Mouse (Mus musculus) left cerebral cortex, adult 2 months (tissue): ENCODE results near the gene Kxd1. TPM values are rescaled to one million over a fixed set of nuclear protein-coding genes. Genes with fewer than 3 reads are reported as not detected.

Experiments used
- DNase-seq, 2 experiments: peaks; one replicate each; pipeline ENCODE4 v3.0.0; 2021 to 2022; ENCODE audit warnings: low spot score in 2 of 2, mixed read lengths in 1 of 2; ENCODE audit errors: extremely low spot score in 1 of 2
- H3K27ac ChIP-seq: fragments of 200-600 bp; 2 replicates; pipeline ENCODE4 v1.8.1; 2022
- H3K4me3 ChIP-seq: fragments of 200-600 bp; 2 replicates; pipeline ENCODE4 v1.8.1; 2022
- CTCF ChIP-seq: fragments of 200-600 bp; IDR thresholded peaks from 2 replicates; pipeline ENCODE4 v1.8.1; 2022; ENCODE audit warnings: antibody characterized with exemption, mild to moderate bottlenecking, moderate library complexity
- intact Hi-C: fragments of 180-260 bp; cut with DNase I; formaldehyde crosslinking; loops from one replicate; pipeline ENCODE4 v1.15.1; 2025
- total RNA-seq, 2 experiments: library from RNA; stranded (reverse); gene quantifications; 2 replicates each; pipeline ENCODE4 v1.2.3; 2021

Gene Kxd1
- total RNA-seq, 2 experiments from 2014 or later, result 39.8 to 44.4 TPM

DNA sequence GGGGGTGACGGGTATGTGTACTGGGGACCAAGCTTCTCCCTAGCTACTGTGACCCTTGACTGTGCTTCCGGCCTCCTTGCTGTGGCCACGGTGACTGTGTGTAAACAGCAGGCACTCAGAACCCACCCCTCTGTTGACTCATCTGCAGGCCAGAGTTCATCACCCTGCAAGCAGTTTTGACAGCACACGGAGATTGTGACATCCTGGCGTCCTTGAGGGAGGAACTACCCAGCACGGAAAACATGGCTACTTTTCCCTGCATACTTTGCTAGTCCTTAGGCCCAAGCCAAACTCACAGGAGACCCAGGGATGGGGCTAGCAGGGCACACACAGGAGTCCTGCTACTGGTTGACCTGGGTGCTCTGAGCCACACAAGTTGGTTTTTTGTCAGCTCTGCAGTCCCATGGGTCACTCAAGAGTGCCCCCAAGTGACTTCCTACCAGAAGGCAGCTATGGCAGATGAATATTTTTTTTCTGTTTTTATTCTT is 16.5 kb upstream of the Kxd1 start:
- no peak for DNase-seq
- H3K27ac ChIP-seq, result no peak overlapping the region
- intact Hi-C loops, result no loop called here
- no peak overlapping the region for H3K4me3 ChIP-seq
- TF ChIP-seq CTCF, result peak; percentile 57

DNA sequence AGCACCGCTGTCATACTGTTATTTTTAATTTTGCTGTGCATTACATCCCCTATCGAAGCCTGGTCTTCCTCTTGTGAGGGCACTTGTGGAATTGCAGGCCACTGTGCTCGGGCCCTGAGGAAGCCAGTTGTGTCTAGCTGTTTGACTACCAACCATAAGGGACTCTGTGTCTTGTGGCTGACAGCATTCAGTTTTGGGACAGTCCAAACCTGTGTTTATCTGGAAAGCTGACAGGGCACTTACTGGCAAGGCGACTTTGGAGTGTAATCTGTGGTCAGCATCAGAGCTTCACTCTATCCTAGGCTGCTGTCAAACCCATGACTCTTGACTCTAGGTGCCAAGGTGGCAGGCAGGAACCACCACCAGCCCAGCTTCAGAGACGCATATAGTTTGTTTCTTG is 13.3 kb upstream of the Kxd1 start:
- intact Hi-C loops, result no loop called here
- H3K27ac ChIP-seq, result no peak overlapping the region
- no peak for DNase-seq
- TF ChIP-seq CTCF, result no peak
- H3K4me3 ChIP-seq, result peak overlapping the region; percentile 70

DNA sequence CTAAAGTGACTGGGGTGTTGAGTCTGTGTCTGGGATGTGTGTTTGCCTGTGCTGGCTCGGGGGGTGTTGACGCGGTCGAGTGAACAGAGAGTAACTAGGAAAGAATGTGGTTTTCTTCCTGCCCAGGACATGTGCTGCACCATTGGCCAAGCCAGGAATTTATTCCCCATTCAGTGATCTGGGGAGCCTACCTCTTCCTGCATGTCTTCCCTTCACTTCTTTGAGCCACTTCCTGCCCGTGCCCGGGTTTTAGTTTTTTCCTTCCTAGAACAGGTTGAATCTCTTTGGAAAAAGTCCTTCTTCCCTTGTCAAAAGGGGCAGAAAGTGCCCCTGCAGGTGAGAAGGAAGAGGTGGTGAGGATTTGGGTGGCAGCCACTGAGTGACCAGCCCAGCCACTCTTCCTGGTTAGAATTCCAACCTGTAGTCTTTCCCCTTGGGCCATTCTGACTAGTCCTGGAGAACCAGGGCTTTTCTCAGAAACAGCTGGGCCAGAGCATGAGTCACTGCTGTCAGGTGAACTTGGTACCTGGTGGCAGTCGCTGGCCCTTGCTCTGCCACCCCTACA is 12.8 kb upstream of the Kxd1 start:
- no peak for DNase-seq
- Histone ChIP-seq H3K27ac (no peak overlapping the region), H3K4me3 (peak overlapping the region; percentile 70)
- no peak for TF ChIP-seq CTCF
- intact Hi-C loops, result no loop called here

DNA sequence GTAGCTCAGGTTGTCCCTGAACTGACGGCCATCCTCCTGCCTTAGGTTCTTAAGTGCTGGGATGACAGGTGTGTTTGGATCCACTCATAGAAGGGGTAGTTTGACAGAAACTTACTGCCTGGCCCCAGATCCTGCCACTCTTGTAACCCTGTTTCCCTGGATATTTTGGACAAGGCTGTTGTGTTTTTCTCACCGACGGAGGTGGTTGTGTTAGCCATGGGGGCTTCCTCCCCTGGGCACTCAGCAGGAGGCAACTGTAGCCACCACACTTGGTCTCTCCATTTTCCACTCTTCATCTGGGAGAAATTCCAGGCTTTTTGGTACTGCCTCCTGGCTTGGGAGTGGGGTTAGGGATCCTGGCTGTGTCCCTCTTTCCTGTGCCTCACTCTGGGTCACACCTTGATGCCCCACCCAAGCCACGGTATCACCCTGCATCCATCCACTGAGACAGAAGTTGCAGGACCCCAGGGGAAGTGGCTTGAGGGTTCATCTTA is 12.3 kb upstream of the Kxd1 start:
- no peak for DNase-seq
- intact Hi-C loops, result no loop called here
- TF ChIP-seq CTCF, result no peak
- Histone ChIP-seq H3K4me3 (peak overlapping the region; percentile 70), H3K27ac (peak overlapping the region; percentile 89)

DNA sequence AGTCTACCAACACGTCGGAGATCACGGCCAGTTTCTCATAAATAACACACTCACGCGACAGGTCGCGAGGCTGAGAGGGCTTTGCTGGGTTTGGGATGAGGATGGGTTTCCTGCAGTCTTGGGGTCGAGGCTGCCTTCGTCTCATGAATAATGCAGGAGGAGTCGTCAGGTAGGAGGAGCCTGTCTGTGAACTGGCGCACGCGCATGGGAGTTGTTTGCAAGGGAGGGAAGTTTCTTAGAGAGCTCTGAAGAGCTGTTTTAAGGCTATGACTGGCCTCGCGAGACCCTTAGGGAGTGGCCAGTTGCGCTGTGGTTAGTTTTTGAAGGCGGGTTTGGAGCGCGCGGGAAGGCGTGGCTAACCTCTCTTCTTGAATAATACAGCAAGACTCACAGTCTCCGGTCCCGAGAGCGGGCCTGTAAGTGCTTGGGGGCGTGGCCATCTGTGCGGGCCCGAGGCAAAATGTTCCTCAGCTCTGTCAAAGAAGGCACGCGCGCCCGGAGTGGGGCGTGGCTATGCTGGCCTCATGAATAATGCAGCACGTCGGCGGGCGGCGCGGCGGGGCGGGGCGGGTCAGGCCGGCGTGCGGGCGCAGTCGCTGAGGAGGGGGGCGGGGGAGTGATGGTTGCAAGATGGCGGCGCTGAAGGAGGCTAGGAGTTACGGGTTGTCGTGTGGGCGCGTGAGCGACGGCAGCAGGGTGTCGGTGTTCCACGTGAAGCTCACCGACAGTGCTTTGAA is 11.5 kb upstream of the Kxd1 start, which contains the start of gene Ell:
TSS of gene Ell (plus strand) at position 381 of the 737 bp plus-strand sequence.
- intact Hi-C loops, result loop anchor here (2.0 kb wide), 1 partner anchor 32 kb away; the partner anchor contains the start of gene Rex1bd
- Histone ChIP-seq H3K27ac (peak within 1 kb of the TSS; percentile 97), H3K4me3 (peak within 1 kb of the TSS; percentile 70)
- DNase-seq, result peak; percentile 99
- no peak for TF ChIP-seq CTCF

DNA sequence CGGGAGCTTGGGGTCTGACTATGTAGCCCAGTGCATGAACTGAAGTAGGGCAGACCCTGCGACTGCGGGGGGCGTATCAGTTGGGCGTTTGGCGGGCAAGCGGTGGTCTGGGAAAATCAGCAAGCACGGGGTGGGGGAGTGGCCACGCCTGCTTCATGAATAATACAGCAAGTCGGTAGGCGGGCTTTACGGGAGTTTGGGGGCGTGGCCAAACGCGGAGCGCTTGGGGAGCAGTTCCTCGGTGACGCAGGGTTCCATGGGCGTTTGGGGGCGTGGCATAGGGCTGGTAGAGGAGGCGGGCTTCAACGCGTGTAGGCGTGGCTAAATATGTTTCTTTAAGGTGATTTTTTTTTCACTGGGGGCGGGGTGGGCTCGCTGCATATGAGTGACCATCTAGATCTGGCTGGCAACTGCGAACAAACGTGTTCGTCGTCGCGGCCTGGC is 10.9 kb upstream of the Kxd1 start:
- Histone ChIP-seq H3K4me3 (peak overlapping the region; percentile 70), H3K27ac (peak overlapping the region; percentile 97)
- DNase-seq, result peak; percentile 99
- TF ChIP-seq CTCF, result no peak
- intact Hi-C loops, result loop anchor here (2.0 kb wide), 1 partner anchor 32 kb away; the partner anchor contains the start of gene Rex1bd

DNA sequence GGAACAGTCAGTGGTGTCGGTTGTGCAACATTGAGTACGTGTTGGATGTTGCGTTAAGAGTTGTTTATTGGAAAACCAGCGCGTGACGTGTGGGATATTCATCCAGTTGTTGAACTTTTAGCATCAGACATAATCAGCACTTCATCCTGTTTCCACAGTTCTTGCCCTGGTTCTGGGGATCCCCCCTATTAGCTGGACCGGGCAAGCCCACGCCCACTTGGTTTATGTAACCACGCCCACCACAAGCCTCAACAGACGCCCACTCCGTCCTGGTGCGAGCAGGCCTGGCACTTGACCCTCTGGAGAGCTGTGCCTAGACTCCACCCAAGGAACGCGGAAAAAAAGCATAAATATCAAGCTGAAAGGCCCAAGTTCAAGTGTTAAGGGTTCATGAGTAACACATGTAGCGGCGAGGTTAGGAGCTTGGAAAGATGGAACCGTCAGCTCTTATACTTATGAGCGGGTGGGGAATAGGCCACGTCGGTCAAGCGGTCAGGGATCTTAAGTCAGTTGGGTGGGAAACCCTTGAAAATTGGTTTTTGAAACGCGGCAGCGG is 10.3 kb upstream of the Kxd1 start:
- no peak for DNase-seq
- TF ChIP-seq CTCF, result no peak
- H3K27ac ChIP-seq, result peak overlapping the region; percentile 66; the same call in 1 of the 2 replicates
- peak overlapping the region; percentile 70 for H3K4me3 ChIP-seq
- intact Hi-C loops, result loop anchor here (2.0 kb wide), 1 partner anchor 31 kb away; the partner anchor contains the start of gene Rex1bd

DNA sequence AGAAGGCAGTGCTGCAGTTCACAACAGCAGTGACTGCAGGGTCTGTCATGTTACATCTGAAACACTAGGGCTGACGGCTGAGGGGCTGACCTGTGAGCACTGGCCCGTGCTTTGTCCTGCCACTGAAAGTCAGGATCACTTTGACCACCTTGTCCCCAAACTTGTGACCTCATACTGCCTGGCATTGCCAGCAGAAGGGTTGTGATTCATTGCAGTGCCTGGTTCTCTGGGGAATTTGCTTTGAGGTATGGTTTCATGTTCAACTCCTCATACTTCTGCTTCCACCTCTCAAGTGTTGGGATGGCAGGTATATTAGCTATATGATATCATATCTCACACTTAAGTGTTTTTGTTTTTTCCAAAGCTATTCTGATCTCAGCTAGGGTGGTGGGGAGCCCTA is 7.9 kb upstream of the Kxd1 start:
- H3K4me3 ChIP-seq, result no peak overlapping the region
- TF ChIP-seq CTCF, result no peak
- no peak for DNase-seq
- H3K27ac ChIP-seq, result no peak overlapping the region
- intact Hi-C loops, result no loop called here

DNA sequence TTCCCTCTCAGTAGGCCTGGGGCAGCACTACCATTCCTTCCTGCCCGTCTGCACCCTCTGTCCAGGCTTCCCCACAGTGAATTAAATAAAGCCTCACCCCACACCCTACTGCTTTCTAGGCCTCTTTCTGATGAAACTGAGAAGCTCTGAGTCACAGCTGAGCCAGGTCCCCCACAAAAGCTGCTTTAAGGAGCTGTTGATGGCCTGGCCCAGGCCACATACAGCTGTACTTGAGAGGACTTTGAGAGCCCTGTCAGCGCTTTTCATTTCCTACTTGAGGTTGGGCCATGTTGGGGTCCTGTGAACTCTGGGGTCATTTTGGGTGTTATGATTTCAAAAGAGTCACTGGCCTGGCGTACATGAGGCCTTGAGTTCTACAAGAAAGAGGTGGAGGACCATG is 7.5 kb upstream of the Kxd1 start:
- no peak for DNase-seq
- no peak overlapping the region for H3K4me3 ChIP-seq
- intact Hi-C loops, result no loop called here
- no peak overlapping the region; the same call in 1 of the 2 replicates for H3K27ac ChIP-seq
- no peak for TF ChIP-seq CTCF

DNA sequence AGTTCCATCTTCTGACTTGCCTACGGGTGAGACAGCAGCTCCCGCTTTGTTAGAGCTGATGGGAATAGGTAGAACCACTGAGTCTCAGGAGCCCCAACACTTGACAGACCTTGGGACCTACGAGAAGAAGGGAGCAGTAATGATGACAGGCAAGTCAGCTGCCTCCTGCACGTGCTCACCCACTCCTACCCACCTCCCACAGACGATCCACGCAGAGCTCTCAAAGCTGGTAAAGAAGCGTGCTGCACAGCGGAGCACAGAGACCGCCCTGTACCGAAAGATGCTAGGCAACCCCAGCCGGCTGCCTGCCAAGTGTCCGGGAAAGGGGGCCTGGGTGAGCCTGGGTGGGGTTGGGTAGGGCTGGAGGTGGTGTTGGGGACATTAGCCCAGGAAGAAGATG is 6.5 kb upstream of the Kxd1 start:
- H3K4me3 ChIP-seq, result no peak overlapping the region
- DNase-seq, result no peak
- intact Hi-C loops, result no loop called here
- no peak for TF ChIP-seq CTCF
- peak overlapping the region; percentile 50; the same call in 1 of the 2 replicates for H3K27ac ChIP-seq

DNA sequence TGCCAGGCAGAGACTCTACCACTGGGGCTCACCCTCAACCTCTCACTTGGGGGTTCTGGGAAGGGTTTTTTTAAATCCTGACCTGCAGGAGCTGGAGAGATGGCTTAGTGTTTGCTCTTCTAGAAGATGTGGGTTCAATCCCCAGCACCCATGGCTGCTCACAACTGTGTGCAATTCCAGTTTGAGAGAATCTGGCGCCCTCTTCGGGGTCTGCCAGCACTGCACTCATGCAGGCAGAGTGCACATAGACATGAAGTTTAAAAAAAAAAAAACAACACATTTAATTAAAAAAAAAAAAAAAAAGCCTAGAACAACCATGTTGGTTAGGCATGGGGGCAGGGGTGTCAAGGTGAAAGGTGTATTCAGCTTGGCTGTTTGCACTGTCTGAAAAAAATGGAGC is 2.6 kb upstream of the Kxd1 start:
- DNase-seq, result no peak
- peak; percentile 7 for TF ChIP-seq CTCF
- no peak overlapping the region for H3K27ac ChIP-seq
- intact Hi-C loops, result no loop called here
- no peak overlapping the region for H3K4me3 ChIP-seq

DNA sequence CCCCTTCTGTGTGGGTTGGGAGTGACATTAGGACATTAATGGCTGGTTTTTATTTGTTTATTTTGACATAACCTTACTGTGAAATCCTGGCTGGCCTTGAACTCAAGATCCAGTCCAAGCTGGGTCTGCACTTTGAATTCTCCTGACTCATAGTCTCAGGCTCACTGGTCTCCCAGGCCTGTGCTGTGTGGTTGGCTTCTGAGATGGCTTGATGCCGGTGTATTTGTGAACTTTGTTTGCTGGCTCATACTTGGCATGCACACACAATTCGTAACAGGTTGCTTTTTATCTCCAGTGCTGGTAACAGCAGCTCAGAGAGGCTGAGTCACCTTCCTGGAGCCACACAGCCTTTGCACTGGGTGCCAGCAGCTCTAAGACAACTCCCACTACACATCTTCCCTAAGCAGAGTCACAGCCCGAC is 2.0 kb upstream of the Kxd1 start:
- H3K4me3 ChIP-seq, result no peak overlapping the region
- 0 out of 2 replicates have a peak overlapping the region, but pooled peaks have one; percentile 15 for H3K27ac ChIP-seq
- no peak for DNase-seq
- intact Hi-C loops, result no loop called here
- TF ChIP-seq CTCF, result no peak
